Mouse (Mus musculus) E14TG2a.4 (cell line): Measurements from ENCODE around the gene Apeh.
A peak's percentile ranks its signal among the peaks of the same experiment; 100 is the strongest.

Experiments used
- H3K27me3 ChIP-seq: 2 replicates; pipeline ENCODE4 v1.6.1; 2014; ENCODE audit warnings: low read length, control low read depth; ENCODE audit not compliant: insufficient read depth
- H3K36me3 ChIP-seq: 2 replicates; pipeline ENCODE4 v1.6.1; 2014; ENCODE audit warnings: low read length, control low read depth; ENCODE audit not compliant: insufficient read depth
- H3K4me1 ChIP-seq: replicated peaks from 2 replicates; pipeline ENCODE4 v1.6.1; 2014; ENCODE audit warnings: low read depth, low read length, control low read depth
- H3K4me3 ChIP-seq: replicated peaks from 2 replicates; pipeline ENCODE4 v1.5.1; 2014; ENCODE audit warnings: mild to moderate bottlenecking, low read length
- H3K9me3 ChIP-seq: 2 replicates; pipeline ENCODE4 v1.6.1; 2014; ENCODE audit warnings: low read length, control low read depth
- CTCF ChIP-seq: conservative IDR thresholded peaks from 2 replicates; pipeline ENCODE4 v1.5.1; 2014; ENCODE audit warnings: low read length
- NANOG ChIP-seq: IDR thresholded peaks from 2 replicates; pipeline ENCODE4 v1.6.1; 2014; ENCODE audit warnings: borderline replicate concordance, low read length, mixed read lengths
- POU5F1 ChIP-seq: IDR thresholded peaks from 2 replicates; pipeline ENCODE4 v1.6.1; 2014; ENCODE audit warnings: low read length, borderline replicate concordance

The Apeh gene

GRCm38 (mm10) chr9:108111593-108112121, 17.3 kb upstream of the Apeh start:
- H3K36me3 ChIP-seq, result no peaks in the 10 kb centered on the region
- H3K9me3 ChIP-seq, result no peaks in the 10 kb centered on the region
- H3K4me3 ChIP-seq, result peak overlapping the region; percentile 62
- TF ChIP-seq POU5F1 (no peak), CTCF (no peak), NANOG (no peak)
- H3K4me1 ChIP-seq, result peaks cover 68% of the 10 kb centered on the region
- H3K27me3 ChIP-seq, result peaks cover 100% of the 10 kb centered on the region

GRCm38 (mm10) chr9:108111101-108111592, 16.7 kb upstream of the Apeh start:
- Histone ChIP-seq H3K9me3 (no peaks in the 10 kb centered on the region), H3K4me3 (peak overlapping the region; percentile 62), H3K27me3 (peaks cover 100% of the 10 kb centered on the region), H3K36me3 (no peaks in the 10 kb centered on the region), H3K4me1 (peaks cover 72% of the 10 kb centered on the region)
- no peak for TF ChIP-seq CTCF
- no peak for TF ChIP-seq POU5F1

GRCm38 (mm10) chr9:108110160-108110559, 15.8 kb upstream of the Apeh start:
- peaks cover 100% of the 10 kb centered on the region for H3K27me3 ChIP-seq
- TF ChIP-seq CTCF, result no peak
- TF ChIP-seq NANOG, result no peak
- no peak for TF ChIP-seq POU5F1

GRCm38 (mm10) chr9:108107867-108108266, 13.5 kb upstream of the Apeh start:
- Histone ChIP-seq H3K36me3 (peaks cover 4% of the 10 kb centered on the region), H3K4me1 (peaks cover 76% of the 10 kb centered on the region), H3K4me3 (peak overlapping the region; percentile 64), H3K27me3 (peaks cover 98% of the 10 kb centered on the region), H3K9me3 (no peaks in the 10 kb centered on the region)
- TF ChIP-seq POU5F1, result no peak
- no peak for TF ChIP-seq NANOG
- no peak for TF ChIP-seq CTCF

More at GRCm38 (mm10) chr9:108110160-108110559, 15.8 kb upstream of the Apeh start:
- Histone ChIP-seq H3K4me1 (peaks cover 72% of the 10 kb centered on the region), H3K9me3 (no peaks in the 10 kb centered on the region), H3K36me3 (no peaks in the 10 kb centered on the region), H3K4me3 (peak overlapping the region; percentile 62)

DNA sequence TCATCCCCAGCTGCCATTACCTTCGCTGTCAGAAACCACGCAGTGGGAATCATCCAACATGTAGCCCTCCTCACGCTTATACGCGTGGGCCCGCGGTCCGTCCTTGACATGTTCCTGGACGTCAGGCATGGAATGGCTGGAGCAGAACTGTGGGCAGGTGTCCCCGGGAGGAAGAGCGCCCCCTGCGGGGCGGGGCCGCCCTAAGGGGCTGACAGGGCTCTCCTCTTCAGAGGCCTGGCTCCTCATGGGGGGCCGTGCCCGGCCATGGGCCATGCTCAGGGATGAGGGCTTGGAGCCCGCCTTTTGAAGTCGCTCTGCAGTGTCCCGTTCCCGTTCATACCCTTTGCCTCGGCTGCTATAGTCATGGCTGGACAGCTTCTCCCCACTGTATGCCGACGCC, 11.7 kb upstream of the Apeh start:
- Histone ChIP-seq H3K9me3 (no peaks in the 10 kb centered on the region), H3K4me3 (peak overlapping the region; percentile 72), H3K36me3 (peaks cover 11% of the 10 kb centered on the region), H3K27me3 (peaks cover 84% of the 10 kb centered on the region), H3K4me1 (peaks cover 62% of the 10 kb centered on the region)
- TF ChIP-seq CTCF (peak; percentile 29; the same call in 1 of the 2 replicates), NANOG (no peak)

DNA sequence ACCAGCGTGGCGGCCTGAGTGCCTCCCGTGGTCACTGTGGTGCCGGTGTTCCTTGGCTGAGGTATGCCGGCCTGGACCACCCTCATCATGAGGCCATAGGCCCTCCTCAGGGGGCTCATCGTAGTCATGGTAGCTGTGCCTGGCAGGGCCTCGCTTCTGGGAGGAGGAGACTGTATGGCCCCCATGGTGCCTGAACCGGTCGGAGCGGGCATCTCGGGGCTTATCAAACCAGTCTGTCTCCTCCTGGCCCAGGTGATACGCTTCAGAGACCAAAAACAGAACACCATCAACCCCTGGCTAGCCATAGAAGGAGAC, 11.1 kb upstream of the Apeh start:
- H3K36me3 ChIP-seq, result peaks cover 11% of the 10 kb centered on the region
- H3K27me3 ChIP-seq, result peaks cover 78% of the 10 kb centered on the region
- TF ChIP-seq NANOG (no peak), POU5F1 (no peak), CTCF (no peak)
- H3K4me3 ChIP-seq, result peak overlapping the region; percentile 72
- peaks cover 56% of the 10 kb centered on the region for H3K4me1 ChIP-seq
- no peaks in the 10 kb centered on the region for H3K9me3 ChIP-seq

- Histone ChIP-seq H3K9me3 (no peaks in the 10 kb centered on the region), H3K27me3 (peaks cover 73% of the 10 kb centered on the region), H3K36me3 (peaks cover 11% of the 10 kb centered on the region), H3K4me1 (peaks cover 51% of the 10 kb centered on the region), H3K4me3 (peak overlapping the region; percentile 72)
- no peak for TF ChIP-seq POU5F1
- TF ChIP-seq NANOG, result no peak
- TF ChIP-seq CTCF, result no peak
These were observed 10.6 kb upstream of the Apeh start for GRCm38 (mm10) chr9:108104766-108105548.

- peaks cover 11% of the 10 kb centered on the region for H3K36me3 ChIP-seq
- peaks cover 23% of the 10 kb centered on the region for H3K27me3 ChIP-seq
- H3K4me3 ChIP-seq, result peak overlapping the region; percentile 35; the same call in 1 of the 2 replicates
- H3K4me1 ChIP-seq, result peaks cover 46% of the 10 kb centered on the region
- TF ChIP-seq NANOG (no peak), POU5F1 (no peak), CTCF (no peak)
- H3K9me3 ChIP-seq, result no peaks in the 10 kb centered on the region
These were observed 5.2 kb upstream of the Apeh start for GRCm38 (mm10) chr9:108099619-108100018.
